Mouse (Mus musculus) spleen, adult 2 months (tissue): Measurements from ENCODE around the gene Bag6.

Experiments used
- CTCF ChIP-seq: fragments of 200-500 bp; IDR thresholded peaks from 2 replicates; pipeline ENCODE4 v1.5.1; 2011; ENCODE audit warnings: mild to moderate bottlenecking, inconsistent platforms; ENCODE audit not compliant: insufficient read depth, insufficient read length, insufficient replicate concordance; ENCODE audit errors: extremely low read depth
- POLR2A ChIP-seq: fragments of 200-500 bp; IDR thresholded peaks from 2 replicates; pipeline ENCODE4 v1.6.1; 2011; ENCODE audit warnings: low read depth, low read length, inconsistent platforms

DNA sequence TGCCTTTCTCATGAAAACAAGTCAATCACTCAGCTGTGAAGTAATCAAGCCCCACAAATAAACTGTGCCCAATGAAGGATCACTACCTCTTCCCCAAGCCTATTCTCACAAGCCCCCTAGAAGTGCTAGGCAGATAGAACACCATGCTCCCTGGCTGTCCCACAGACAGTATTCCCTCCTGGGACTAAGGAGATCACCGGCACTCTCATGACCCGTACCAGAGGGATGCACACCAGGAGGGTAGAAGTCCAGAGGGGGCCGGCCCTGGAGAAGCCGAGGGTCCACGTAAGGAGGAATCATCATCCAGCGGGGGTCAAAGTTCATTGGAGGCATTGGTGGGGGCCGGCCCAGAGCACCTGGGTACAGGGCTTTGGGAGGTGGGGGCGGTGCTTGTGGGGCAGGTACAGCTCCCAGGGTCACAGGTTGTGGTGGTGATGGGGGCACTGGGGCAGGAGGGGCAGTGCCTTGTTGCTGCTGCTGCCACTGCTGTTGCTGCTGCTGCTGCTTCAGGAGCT, 22.7 kb downstream of the Bag6 start:
- TF ChIP-seq POLR2A (no peak), CTCF (no peak)
